Comparison of ENCODE assay signal across 9 mouse cellular contexts in genomic region chr7:143057667-143058220, GRCm38 (mm10). TPM values are rescaled to one million over a fixed set of nuclear protein-coding genes. Genes with fewer than 3 reads are reported as not detected.
A peak's percentile ranks its signal among the peaks of the same experiment; 100 is the strongest.
DNase-seq lines count a peak whose midpoint lies in the region; ATAC-seq lines count a peak whose summit lies in the region.
"Had no signal": no experiment of that assay in that cellular context is flagged by ENCODE, and none has a peak within 500 bp of the region (broad histone marks: within the 10 kb centered on the region; RNA-seq: fewer than 3 reads in every experiment).

No protein-coding gene starts in this region.

- peaks cover 32% of the 10 kb centered on the region for H3K4me1 ChIP-seq in hindbrain, embryonic 14.5 days (replicated peaks; ENCODE audit: control insufficient read depth, insufficient read depth, low read length)
- peaks cover 63% of the 10 kb centered on the region for H3K4me1 ChIP-seq in hindbrain, embryonic 13.5 days (replicated peaks)
- H3K4me1 ChIP-seq in heart, embryonic 15.5 days (replicated peaks) = peaks cover 83% of the 10 kb centered on the region
- peaks cover 71% of the 10 kb centered on the region for H3K4me1 ChIP-seq in liver, embryonic 16.5 days (ENCODE audit: control insufficient read depth, low read depth, low read length)

- 85% methylated on average over 9 of the region's 9 CpGs for WGBS in hindbrain, embryonic 14.5 days
- 86% methylated on average over 9 of the region's 9 CpGs for WGBS in hindbrain, embryonic 13.5 days
- WGBS in heart, embryonic 15.5 days = 14% methylated on average over 9 of the region's 9 CpGs
- 7% methylated on average over 9 of the region's 9 CpGs for WGBS in liver, embryonic 16.5 days (ENCODE audit: insufficient replicate concordance)

- no peaks in the 10 kb centered on the region for H3K9me3 ChIP-seq in hindbrain, embryonic 14.5 days (ENCODE audit: control insufficient read depth, low read length)
- H3K9me3 ChIP-seq in hindbrain, embryonic 13.5 days = no peaks in the 10 kb centered on the region
- no peaks in the 10 kb centered on the region for H3K9me3 ChIP-seq in heart, embryonic 15.5 days (replicated peaks)
- H3K9me3 ChIP-seq in liver, embryonic 16.5 days (replicated peaks; ENCODE audit: control insufficient read depth, low read length) = no peaks in the 10 kb centered on the region

- H3K4me3 ChIP-seq in hindbrain, embryonic 14.5 days (replicated peaks; ENCODE audit: low read length) = no peak overlapping the region
- no peak overlapping the region for H3K4me3 ChIP-seq in hindbrain, embryonic 13.5 days
- H3K4me3 ChIP-seq in heart, embryonic 15.5 days = peak overlapping the region; percentile 9
- H3K4me3 ChIP-seq in liver, embryonic 16.5 days (ENCODE audit: low read depth, low read length) = no peak overlapping the region

- no peak overlapping the region for H3K4me2 ChIP-seq in hindbrain, embryonic 14.5 days (replicated peaks)
- H3K4me2 ChIP-seq in hindbrain, embryonic 13.5 days = no peak overlapping the region
- H3K4me2 ChIP-seq in heart, embryonic 15.5 days = peak overlapping the region; percentile 85
- H3K4me2 ChIP-seq in liver, embryonic 16.5 days (ENCODE audit: low read depth, low read length) = peak overlapping the region; percentile 43

- no peak overlapping the region for H3K9ac ChIP-seq in hindbrain, embryonic 14.5 days
- H3K9ac ChIP-seq in hindbrain, embryonic 13.5 days = no peak overlapping the region
- H3K9ac ChIP-seq in heart, embryonic 15.5 days = peak overlapping the region; percentile 28
- H3K9ac ChIP-seq in liver, embryonic 16.5 days (ENCODE audit: low read depth, low read length) = 0 out of 2 replicates have a peak overlapping the region, but pooled peaks have one; percentile 27

- ATAC-seq in hindbrain, embryonic 14.5 days (ENCODE audit: low FRiP score) = no peak
- ATAC-seq in hindbrain, embryonic 13.5 days (ENCODE audit: low FRiP score) = no peak
- no peak for ATAC-seq in heart, embryonic 15.5 days (replicated peaks; ENCODE audit: insufficient number of reproducible peaks, insufficient read depth, low FRiP score, low read depth)
- peak; percentile 49 for ATAC-seq in liver, embryonic 16.5 days (ENCODE audit: low read depth)

- no peaks in the 10 kb centered on the region for H3K27me3 ChIP-seq in hindbrain, embryonic 14.5 days (ENCODE audit: control insufficient read depth, insufficient read depth, low read length)
- no peaks in the 10 kb centered on the region for H3K27me3 ChIP-seq in hindbrain, embryonic 13.5 days
- H3K27me3 ChIP-seq in heart, embryonic 15.5 days = no peaks in the 10 kb centered on the region
- H3K27me3 ChIP-seq in liver, embryonic 16.5 days (ENCODE audit: control insufficient read depth, insufficient read depth, low read depth, low read length) = no peaks in the 10 kb centered on the region

- intact Hi-C loops in left cerebral cortex, postnatal 10 days (cut with DNase I) = no loop called here

- DNase-seq in hindbrain, embryonic 14.5 days (ENCODE audit: low spot score) = no peak
- DNase-seq in MEL-GATA-1-ER (ENCODE audit: extremely low read depth, low read depth) = peak; percentile 70
- no peak for DNase-seq in left cerebral cortex, postnatal 10 days (ENCODE audit: extremely low spot score in 1 of 2, low spot score in 2 of 2)
- DNase-seq in thymus, postnatal 0 days (ENCODE audit: low spot score) = no peak
- DNase-seq in layer of hippocampus, postnatal 10 days (ENCODE audit: low spot score in 2 of 2) = no peak

- peaks cover 13% of the 10 kb centered on the region for H3K36me3 ChIP-seq in hindbrain, embryonic 14.5 days (replicated peaks; ENCODE audit: control insufficient read depth, insufficient read depth)
- H3K36me3 ChIP-seq in hindbrain, embryonic 13.5 days = peaks cover 10% of the 10 kb centered on the region
- peaks cover 19% of the 10 kb centered on the region for H3K36me3 ChIP-seq in heart, embryonic 15.5 days
- H3K36me3 ChIP-seq in liver, embryonic 16.5 days (ENCODE audit: control insufficient read depth, insufficient read depth) = peaks cover under 1% of the 10 kb centered on the region; the same call in 1 of the 2 replicates

- H3K27ac ChIP-seq in hindbrain, embryonic 14.5 days = 0 out of 2 replicates have a peak overlapping the region, but pooled peaks have one; percentile 24
- no peak overlapping the region; the same call in 1 of the 2 replicates for H3K27ac ChIP-seq in hindbrain, embryonic 13.5 days
- H3K27ac ChIP-seq in heart, embryonic 15.5 days = peak overlapping the region; percentile 96
- H3K27ac ChIP-seq in liver, embryonic 16.5 days (ENCODE audit: low read length) = peak overlapping the region; percentile 77

RNA-seq across cellular contexts. Expression of gene Cd81, which starts 5.2 kb away (rescaled TPM):
- polyA plus RNA-seq in hindbrain, embryonic 14.5 days (2014; fragmentation: Nextera tagmentation; extraction: Ambion mirVana) = 455 and 483 TPM in 2 replicates
- polyA plus RNA-seq in hindbrain, embryonic 13.5 days (2015; fragmentation: Nextera tagmentation; extraction: Ambion mirVana) = 322 and 332 TPM in 2 replicates
- polyA plus RNA-seq in heart, embryonic 15.5 days (2015; fragmentation: Nextera tagmentation; extraction: Ambion mirVana) = 780 and 813 TPM in 2 replicates
- polyA plus RNA-seq in liver, embryonic 16.5 days (2015; fragmentation: Nextera tagmentation; extraction: Ambion mirVana) = 139 and 152 TPM in 2 replicates
- 100 to 1,000 TPM; 344 to 359 TPM for total RNA-seq in left cerebral cortex, postnatal 10 days (2021)
- polyA plus RNA-seq in thymus, postnatal 0 days (2015; fragmentation: Nextera tagmentation; extraction: Ambion mirVana) = 228 and 233 TPM in 2 replicates
- 100 to 1,000 TPM; 395 to 401 TPM for total RNA-seq in layer of hippocampus, postnatal 10 days (2021)

RNA-seq across cellular contexts. Expression of gene Tssc4, which starts 11.3 kb away (rescaled TPM):
- 56.8 and 62.8 TPM in 2 replicates for polyA plus RNA-seq in hindbrain, embryonic 14.5 days (2014; fragmentation: Nextera tagmentation; extraction: Ambion mirVana)
- 90.8 and 99.3 TPM in 2 replicates for polyA plus RNA-seq in hindbrain, embryonic 13.5 days (2015; fragmentation: Nextera tagmentation; extraction: Ambion mirVana)
- 45.7 and 66.2 TPM in 2 replicates for polyA plus RNA-seq in heart, embryonic 15.5 days (2015; fragmentation: Nextera tagmentation; extraction: Ambion mirVana)
- polyA plus RNA-seq in liver, embryonic 16.5 days (2015; fragmentation: Nextera tagmentation; extraction: Ambion mirVana) = 33.7 and 34.1 TPM in 2 replicates
- total RNA-seq in left cerebral cortex, postnatal 10 days (2021) = 10 to 100 TPM; 43.9 to 45.2 TPM
- polyA plus RNA-seq in thymus, postnatal 0 days (2015; fragmentation: Nextera tagmentation; extraction: Ambion mirVana) = 68.5 and 72.3 TPM in 2 replicates
- 10 to 100 TPM; 41.9 to 46.0 TPM for total RNA-seq in layer of hippocampus, postnatal 10 days (2021)

RNA-seq across cellular contexts. Expression of gene Trpm5, which starts 36.7 kb away (rescaled TPM):
- 1.9 and 2.3 TPM in 2 replicates for polyA plus RNA-seq in hindbrain, embryonic 14.5 days (2014; fragmentation: Nextera tagmentation; extraction: Ambion mirVana)
- 1.4 and 1.9 TPM in 2 replicates for polyA plus RNA-seq in hindbrain, embryonic 13.5 days (2015; fragmentation: Nextera tagmentation; extraction: Ambion mirVana)
- 3.8 and 4.7 TPM in 2 replicates for polyA plus RNA-seq in heart, embryonic 15.5 days (2015; fragmentation: Nextera tagmentation; extraction: Ambion mirVana)
- 0.78 and 0.83 TPM in 2 replicates for polyA plus RNA-seq in liver, embryonic 16.5 days (2015; fragmentation: Nextera tagmentation; extraction: Ambion mirVana)
- total RNA-seq in left cerebral cortex, postnatal 10 days (2021) = under 1 TPM; 0.21 to 0.26 TPM
- 0.98 and 1.5 TPM in 2 replicates for polyA plus RNA-seq in thymus, postnatal 0 days (2015; fragmentation: Nextera tagmentation; extraction: Ambion mirVana)
- total RNA-seq in layer of hippocampus, postnatal 10 days (2021) = under 1 TPM; 0.31 to 0.59 TPM
- total RNA-seq: left cerebral cortex, postnatal 36 days had no signal

RNA-seq across cellular contexts. Expression of gene Kcnq1, which starts 48.4 kb away (rescaled TPM):
- 0.94 and 1.3 TPM in 2 replicates for polyA plus RNA-seq in hindbrain, embryonic 14.5 days (2014; fragmentation: Nextera tagmentation; extraction: Ambion mirVana)
- polyA plus RNA-seq in hindbrain, embryonic 13.5 days (2015; fragmentation: Nextera tagmentation; extraction: Ambion mirVana) = 1.3 and 1.7 TPM in 2 replicates
- polyA plus RNA-seq in heart, embryonic 15.5 days (2015; fragmentation: Nextera tagmentation; extraction: Ambion mirVana) = 25.8 and 27.5 TPM in 2 replicates
- 0.36 and 0.65 TPM in 2 replicates for polyA plus RNA-seq in liver, embryonic 16.5 days (2015; fragmentation: Nextera tagmentation; extraction: Ambion mirVana)
- 1 to 10 TPM; 1.4 to 2.1 TPM for total RNA-seq in left cerebral cortex, postnatal 10 days (2021)
- 0.29 and 1.0 TPM in 2 replicates for polyA plus RNA-seq in thymus, postnatal 0 days (2015; fragmentation: Nextera tagmentation; extraction: Ambion mirVana)
- 1 to 10 TPM; 1.0 to 2.3 TPM for total RNA-seq in layer of hippocampus, postnatal 10 days (2021)

RNA-seq across cellular contexts. Expression of gene Tspan32, which starts 52.9 kb away (rescaled TPM):
- polyA plus RNA-seq in hindbrain, embryonic 14.5 days (2014; fragmentation: Nextera tagmentation; extraction: Ambion mirVana) = 0.43 and 0.82 TPM in 2 replicates
- polyA plus RNA-seq in hindbrain, embryonic 13.5 days (2015; fragmentation: Nextera tagmentation; extraction: Ambion mirVana) = 0.65 and 1.2 TPM in 2 replicates
- 2.4 and 3.7 TPM in 2 replicates for polyA plus RNA-seq in heart, embryonic 15.5 days (2015; fragmentation: Nextera tagmentation; extraction: Ambion mirVana)
- 69.6 and 71.3 TPM in 2 replicates for polyA plus RNA-seq in liver, embryonic 16.5 days (2015; fragmentation: Nextera tagmentation; extraction: Ambion mirVana)
- total RNA-seq in left cerebral cortex, postnatal 10 days (2021) = under 1 TPM; 0.26 to 0.32 TPM
- 44.5 and 58.2 TPM in 2 replicates for polyA plus RNA-seq in thymus, postnatal 0 days (2015; fragmentation: Nextera tagmentation; extraction: Ambion mirVana)
- total RNA-seq in layer of hippocampus, postnatal 10 days (2021) = not detected

Comparison
In these comparisons a context has a peak if more than half of its experiments do, and no peak if none do; other contexts are left out.
1. H3K4me2 ChIP-seq: peak in heart, embryonic 15.5 days (single experiment) and liver, embryonic 16.5 days (single experiment); none in hindbrain, embryonic 14.5 days (single experiment) and hindbrain, embryonic 13.5 days (single experiment).
2. H3K9ac ChIP-seq: peak in heart, embryonic 15.5 days (single experiment) and liver, embryonic 16.5 days (single experiment); none in hindbrain, embryonic 14.5 days (single experiment) and hindbrain, embryonic 13.5 days (single experiment).